Mouse (Mus musculus) megakaryocyte, embryonic 14.5 days (primary cell): ENCODE data around the gene Rbm38.

Experiments
- FLI1 ChIP-seq: IDR thresholded peaks from 2 replicates; pipeline ENCODE4 v1.6.1; 2012; ENCODE audit warnings: low read length, inconsistent platforms, mixed read lengths
- GATA1 ChIP-seq: IDR thresholded peaks from 3 replicates; pipeline ENCODE4 v1.6.1; 2012; ENCODE audit warnings: mixed read lengths, low read length, inconsistent platforms, borderline replicate concordance

DNA sequence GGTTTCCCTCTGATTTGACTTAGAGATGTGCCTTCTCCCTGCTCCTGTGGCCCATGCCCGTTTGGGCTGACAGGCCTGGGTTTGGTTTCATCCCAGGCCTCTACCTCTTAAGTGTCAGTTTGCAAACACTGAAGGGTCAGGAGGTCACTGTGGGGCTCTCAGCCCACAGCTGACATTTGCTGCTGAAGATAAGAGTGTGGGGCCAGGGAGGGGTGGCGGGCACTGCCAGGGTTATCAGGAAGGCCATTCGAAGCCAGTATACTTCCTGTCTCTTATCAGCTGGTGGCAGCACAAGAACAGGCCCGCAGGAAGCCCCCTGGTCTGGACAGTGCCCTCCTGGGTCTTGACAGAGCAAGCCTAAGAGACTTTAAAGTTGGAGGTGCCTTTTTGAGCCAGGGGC, 14.7 kb downstream of the Rbm38 start:
- peak; percentile 73; the same call in 1 of the 2 replicates for TF ChIP-seq FLI1
- peak; percentile 99 for TF ChIP-seq GATA1
